Mouse (Mus musculus) lung, embryonic 15.5 days (tissue): ENCODE measurements around the gene 1700012B07Rik. TPM values are rescaled to one million over a fixed set of nuclear protein-coding genes. Genes with fewer than 3 reads are reported as not detected.

ENCODE experiments used
- ATAC-seq: fragments of 200-750 bp; cut with Nextera tagmentation; 2 replicates; pipeline ENCODE4 v1.8.0; 2017; ENCODE audit warnings: moderate number of reproducible peaks, borderline replicate concordance; ENCODE audit not compliant: low FRiP score, low TSS enrichment; ENCODE audit errors: extremely low read depth
- H3K27ac ChIP-seq: fragments of 300-500 bp; sonication (generic); 2 replicates; pipeline ENCODE4 v1.5.1; 2015; ENCODE audit warnings: moderate library complexity, mild to moderate bottlenecking, inconsistent platforms
- H3K27me3 ChIP-seq: fragments of 300-500 bp; sonication (generic); 2 replicates; pipeline ENCODE4 v1.6.1; 2015; ENCODE audit warnings: inconsistent platforms
- H3K36me3 ChIP-seq: fragments of 300-500 bp; sonication (generic); 2 replicates; pipeline ENCODE4 v1.6.1; 2015; ENCODE audit warnings: inconsistent platforms
- H3K4me1 ChIP-seq: fragments of 300-500 bp; sonication (generic); 2 replicates; pipeline ENCODE4 v1.6.1; 2015; ENCODE audit warnings: inconsistent platforms
- H3K4me2 ChIP-seq: fragments of 300-500 bp; sonication (generic); 2 replicates; pipeline ENCODE4 v1.6.1; 2015; ENCODE audit warnings: inconsistent platforms, mild to moderate bottlenecking, moderate library complexity
- H3K4me3 ChIP-seq: fragments of 300-500 bp; sonication (generic); 2 replicates; pipeline ENCODE4 v1.5.1; 2015; ENCODE audit warnings: mild to moderate bottlenecking, inconsistent platforms
- H3K9ac ChIP-seq: fragments of 300-500 bp; sonication (generic); 2 replicates; pipeline ENCODE4 v1.6.1; 2015; ENCODE audit warnings: inconsistent platforms
- H3K9me3 ChIP-seq: fragments of 300-500 bp; sonication (generic); 2 replicates; pipeline ENCODE4 v1.6.1; 2016; ENCODE audit warnings: inconsistent platforms
- WGBS: fragments of 180-500 bp; shearing (Covaris S2); methylation state at CpG from one replicate; pipeline ENCODE4 v1.1.7; 2015; 5-methylcytosine and 5-hydroxymethylcytosine counted together
- polyA plus RNA-seq: library from polyadenylated mRNA; unstranded; fragments of >200 nt; fragmentation: Nextera tagmentation; extraction: Ambion mirVana; gene quantifications from 2 replicates; pipeline ENCODE4 v1.2.1, GENCODE M21; 2015

The 1700012B07Rik gene
- not detected in 2 replicates for polyA plus RNA-seq

DNA sequence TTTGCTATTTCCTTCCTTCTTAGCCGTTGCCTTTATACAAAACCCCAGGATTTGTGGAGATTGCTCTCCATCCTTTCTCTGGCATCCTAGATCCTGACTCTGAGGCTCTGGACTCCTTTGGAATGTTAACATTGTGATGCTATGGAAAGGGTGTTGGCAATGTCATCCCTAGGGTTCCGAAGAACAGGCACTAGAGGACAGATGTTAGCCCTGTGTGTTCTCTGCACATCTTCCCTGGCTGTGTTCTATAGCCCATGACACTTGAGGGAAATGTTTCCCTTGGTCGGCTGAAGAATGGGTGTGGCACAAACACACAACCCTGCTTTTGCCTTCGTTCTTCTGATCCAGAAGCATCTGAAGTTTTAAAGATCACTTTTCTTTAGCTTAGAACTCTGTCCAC lies at the start of gene 1700012B07Rik:
1700012B07Rik (minus strand) TSS at position 101 of the 400 bp plus-strand sequence.
- Histone ChIP-seq H3K4me1 (no peaks in the 10 kb centered on the region), H3K27me3 (no peaks in the 10 kb centered on the region), H3K9ac (no peak within 1 kb of the TSS), H3K4me3 (no peak within 1 kb of the TSS), H3K4me2 (no peak within 1 kb of the TSS), H3K27ac (no peak within 1 kb of the TSS), H3K9me3 (no peaks in the 10 kb centered on the region), H3K36me3 (no peaks in the 10 kb centered on the region)
- no peak for ATAC-seq
- 76% methylated on average over 4 of the region's 4 CpGs for WGBS

- ATAC-seq: peak; percentile 50; the same call in 1 of the 2 replicates
- Histone ChIP-seq H3K4me3 (no peak overlapping the region), H3K9ac (no peak overlapping the region), H3K4me1 (no peaks in the 10 kb centered on the region), H3K27ac (peak overlapping the region; percentile 37; the same call in 1 of the 2 replicates), H3K9me3 (no peaks in the 10 kb centered on the region), H3K4me2 (no peak overlapping the region), H3K36me3 (no peaks in the 10 kb centered on the region), H3K27me3 (no peaks in the 10 kb centered on the region)
- 61% methylated on average over 9 of the region's 9 CpGs for WGBS
Observed at GRCm38 (mm10) chr11:109876767-109877166, 48.9 kb upstream of the 1700012B07Rik start.

GRCm38 (mm10) chr11:109875834-109876233 lies 48.0 kb upstream of the 1700012B07Rik start:
- Histone ChIP-seq H3K4me3 (no peak overlapping the region), H3K27me3 (no peaks in the 10 kb centered on the region), H3K4me1 (no peaks in the 10 kb centered on the region), H3K9ac (no peak overlapping the region), H3K36me3 (no peaks in the 10 kb centered on the region), H3K9me3 (no peaks in the 10 kb centered on the region), H3K27ac (no peak overlapping the region), H3K4me2 (no peak overlapping the region)
- no peak for ATAC-seq
- WGBS: 69% methylated on average over 3 of the region's 3 CpGs

GRCm38 (mm10) chr11:109875525-109875802 lies 47.6 kb upstream of the 1700012B07Rik start:
- no peak overlapping the region for H3K4me3 ChIP-seq
- no peak for ATAC-seq
- H3K4me2 ChIP-seq: no peak overlapping the region
- H3K9me3 ChIP-seq: no peaks in the 10 kb centered on the region
- no peak overlapping the region for H3K9ac ChIP-seq
- no peaks in the 10 kb centered on the region for H3K27me3 ChIP-seq
- no peaks in the 10 kb centered on the region for H3K36me3 ChIP-seq
- no peak overlapping the region for H3K27ac ChIP-seq
- no peaks in the 10 kb centered on the region for H3K4me1 ChIP-seq
- 95% methylated on average over 1 of the region's 1 CpGs for WGBS

DNA sequence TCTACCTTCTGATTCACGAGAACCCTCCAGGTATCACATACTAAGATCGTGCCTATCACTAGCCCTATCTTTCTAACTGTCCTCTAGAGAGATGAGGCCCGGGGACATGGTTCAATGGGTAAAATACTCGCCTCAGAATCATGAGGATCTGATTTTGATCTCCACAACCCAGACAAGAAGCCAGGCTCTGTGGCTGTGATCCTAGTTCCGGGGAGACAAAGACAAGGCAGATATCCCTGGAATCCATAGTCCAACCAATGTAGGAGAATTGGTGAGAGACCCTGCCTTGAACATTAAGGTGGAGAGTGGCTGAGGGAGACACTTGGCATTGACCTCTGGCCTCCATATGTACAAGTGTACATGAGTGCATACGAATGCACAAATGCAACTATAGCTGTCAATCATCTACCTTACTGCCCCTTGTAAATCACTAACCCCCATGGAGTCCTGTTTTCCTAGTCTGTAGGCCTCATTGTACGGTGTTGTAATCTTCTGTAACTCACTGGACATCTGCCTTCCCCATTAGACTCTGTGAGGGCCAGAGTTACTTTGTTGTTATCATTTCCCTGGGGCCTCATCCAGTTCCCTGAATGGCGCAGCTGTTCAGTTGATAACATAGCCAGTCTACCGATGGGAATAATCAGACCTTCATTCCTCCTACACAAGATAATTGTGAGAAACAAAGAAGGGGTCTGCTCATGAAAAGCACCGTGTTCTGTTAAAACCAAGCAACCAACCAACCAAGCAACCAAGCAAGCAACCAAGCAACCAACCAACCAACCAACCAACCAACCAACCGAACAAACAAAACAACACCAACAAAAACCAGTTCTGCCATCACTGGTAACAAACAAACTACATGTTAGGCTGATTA lies 47.0 kb upstream of the 1700012B07Rik start:
- Histone ChIP-seq H3K9me3 (no peaks in the 10 kb centered on the region), H3K4me1 (no peaks in the 10 kb centered on the region), H3K4me2 (no peak overlapping the region), H3K27ac (no peak overlapping the region), H3K4me3 (no peak overlapping the region), H3K36me3 (no peaks in the 10 kb centered on the region), H3K9ac (no peak overlapping the region), H3K27me3 (no peaks in the 10 kb centered on the region)
- ATAC-seq: no peak
- 89% methylated on average over 11 of the region's 11 CpGs for WGBS

- no peak overlapping the region for H3K27ac ChIP-seq
- ATAC-seq: no peak
- no peak overlapping the region for H3K4me3 ChIP-seq
- H3K36me3 ChIP-seq: no peaks in the 10 kb centered on the region
- H3K27me3 ChIP-seq: no peaks in the 10 kb centered on the region
- no peaks in the 10 kb centered on the region for H3K4me1 ChIP-seq
- H3K9me3 ChIP-seq: no peaks in the 10 kb centered on the region
- WGBS: 70% methylated on average over 22 of the region's 22 CpGs
- no peak overlapping the region for H3K9ac ChIP-seq
- no peak overlapping the region for H3K4me2 ChIP-seq
Observed at GRCm38 (mm10) chr11:109873852-109874610, 46.2 kb upstream of the 1700012B07Rik start.

DNA sequence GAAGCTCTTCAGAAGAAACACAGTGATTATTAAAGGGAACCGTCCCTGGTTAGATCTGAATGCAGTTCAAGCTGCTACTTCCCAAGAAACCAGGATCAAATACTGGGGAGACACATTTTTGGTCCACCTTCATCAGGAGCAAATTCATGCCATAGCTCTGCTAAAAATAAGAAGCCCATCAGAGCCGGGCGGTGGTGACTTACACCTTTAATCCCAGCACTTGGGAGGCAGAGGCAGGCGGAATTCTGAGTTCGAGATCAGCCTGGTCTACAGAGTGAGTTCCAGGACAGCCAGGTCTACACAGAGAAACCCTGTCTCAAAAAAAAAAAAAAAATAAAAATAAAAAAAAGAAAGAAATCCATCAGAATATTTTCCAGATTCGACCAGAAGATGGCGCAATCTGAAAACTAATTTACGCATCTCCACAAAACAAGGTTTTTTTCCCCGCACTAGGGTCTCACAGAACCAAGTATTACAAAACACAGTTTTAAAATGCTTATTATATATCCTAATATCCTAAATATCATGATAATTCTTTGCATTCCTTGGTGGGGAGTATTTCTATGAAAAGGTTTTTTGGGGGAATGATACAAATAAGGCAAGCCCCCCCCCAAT lies 45.4 kb upstream of the 1700012B07Rik start:
- Histone ChIP-seq H3K4me2 (no peak overlapping the region), H3K4me1 (no peaks in the 10 kb centered on the region), H3K36me3 (no peaks in the 10 kb centered on the region), H3K27ac (no peak overlapping the region), H3K9me3 (no peaks in the 10 kb centered on the region), H3K9ac (no peak overlapping the region), H3K27me3 (no peaks in the 10 kb centered on the region), H3K4me3 (no peak overlapping the region)
- WGBS: 43% methylated on average over 9 of the region's 9 CpGs
- no peak for ATAC-seq

GRCm38 (mm10) chr11:109872674-109873073 lies 44.8 kb upstream of the 1700012B07Rik start:
- 63% methylated on average over 3 of the region's 3 CpGs for WGBS
- no peak overlapping the region for H3K27ac ChIP-seq
- H3K9me3 ChIP-seq: no peaks in the 10 kb centered on the region

DNA sequence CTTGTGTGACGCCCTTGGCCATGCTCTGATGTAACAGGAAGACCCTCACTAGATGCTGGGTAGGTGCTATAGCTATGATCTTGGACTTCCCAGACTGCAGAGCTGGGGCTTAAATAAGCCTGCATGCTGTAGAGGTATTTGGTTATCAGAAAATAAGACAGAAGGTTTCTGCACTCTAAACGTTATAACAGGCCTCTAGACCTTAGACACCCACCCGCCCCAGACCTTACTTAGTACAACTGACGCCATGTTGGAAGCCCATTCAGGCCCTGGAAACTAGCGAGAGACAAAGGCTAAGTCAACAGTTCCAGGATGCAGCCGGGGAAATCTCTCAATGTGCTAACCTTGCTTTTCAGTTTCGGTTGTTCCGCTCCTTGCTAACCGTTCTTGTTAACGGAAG lies 44.2 kb upstream of the 1700012B07Rik start:
- H3K36me3 ChIP-seq: no peaks in the 10 kb centered on the region
- H3K27ac ChIP-seq: no peak overlapping the region
- H3K9me3 ChIP-seq: no peaks in the 10 kb centered on the region
- H3K4me1 ChIP-seq: no peaks in the 10 kb centered on the region; the same call in 1 of the 2 replicates
- no peak overlapping the region for H3K4me2 ChIP-seq
- H3K9ac ChIP-seq: no peak overlapping the region
- 77% methylated on average over 10 of the region's 10 CpGs for WGBS
- H3K4me3 ChIP-seq: no peak overlapping the region
- no peaks in the 10 kb centered on the region for H3K27me3 ChIP-seq
- ATAC-seq: no peak

More at GRCm38 (mm10) chr11:109872674-109873073, 44.8 kb upstream of the 1700012B07Rik start:
- Histone ChIP-seq H3K36me3 (no peaks in the 10 kb centered on the region), H3K9ac (no peak overlapping the region), H3K27me3 (no peaks in the 10 kb centered on the region), H3K4me1 (no peaks in the 10 kb centered on the region), H3K4me3 (no peak overlapping the region), H3K4me2 (no peak overlapping the region)
- ATAC-seq: no peak

- Histone ChIP-seq H3K27me3 (no peaks in the 10 kb centered on the region), H3K4me1 (no peaks in the 10 kb centered on the region; the same call in 1 of the 2 replicates), H3K9ac (no peak overlapping the region), H3K36me3 (no peaks in the 10 kb centered on the region), H3K4me3 (no peak overlapping the region), H3K4me2 (no peak overlapping the region), H3K9me3 (no peaks in the 10 kb centered on the region), H3K27ac (no peak overlapping the region)
- ATAC-seq: no peak
- WGBS: 86% methylated on average over 5 of the region's 5 CpGs
Observed at GRCm38 (mm10) chr11:109867861-109868260, 40.0 kb upstream of the 1700012B07Rik start.

DNA sequence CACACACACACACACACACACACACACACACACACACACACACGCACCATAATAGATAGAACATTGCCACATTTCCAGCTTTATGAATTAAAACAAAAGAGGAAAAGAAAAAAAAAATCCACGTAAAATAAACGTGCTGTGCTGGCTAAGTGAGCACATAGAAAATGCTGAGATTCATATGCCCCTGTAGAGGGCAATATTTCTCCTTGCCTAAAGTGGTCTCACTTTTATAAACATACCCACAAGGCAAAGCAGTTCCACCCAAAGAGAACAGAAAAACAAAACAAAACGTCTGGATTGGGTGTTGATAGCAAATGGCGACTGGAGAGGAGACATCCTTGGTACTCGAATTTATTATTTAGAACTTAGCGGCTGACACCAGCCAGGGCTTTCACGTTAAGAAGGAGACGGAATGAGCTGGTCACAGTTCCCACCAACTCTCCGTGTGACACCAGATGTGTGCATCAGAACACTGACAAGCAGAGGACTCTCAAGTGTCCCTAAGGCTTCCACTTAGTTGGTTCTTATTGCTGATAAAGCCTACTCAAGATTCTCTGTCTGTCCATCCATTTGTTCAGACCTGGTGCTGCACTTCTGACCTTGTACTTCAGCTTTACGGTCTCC lies 38.8 kb upstream of the 1700012B07Rik start:
- no peak overlapping the region for H3K4me2 ChIP-seq
- H3K36me3 ChIP-seq: no peaks in the 10 kb centered on the region
- no peaks in the 10 kb centered on the region for H3K27me3 ChIP-seq
- H3K4me3 ChIP-seq: no peak overlapping the region
- H3K4me1 ChIP-seq: no peaks in the 10 kb centered on the region; the same call in 1 of the 2 replicates
- no peak for ATAC-seq
- no peak overlapping the region for H3K9ac ChIP-seq
- 53% methylated on average over 11 of the region's 11 CpGs for WGBS
- H3K27ac ChIP-seq: no peak overlapping the region
- no peaks in the 10 kb centered on the region for H3K9me3 ChIP-seq
